Mouse (Mus musculus) embryo, embryonic 10.5 days (tissue): ENCODE measurements around the gene Mpped1.

Experiments used
- DNase-seq: peaks from one replicate; pipeline ENCODE4 v3.0.0-alpha.2; 2015; ENCODE audit warnings: low spot score

Mpped1 gene

GRCm38 (mm10) chr15:83779387-83779786 is at the start of gene Mpped1:
TSS of gene Mpped1 (plus strand) at chr15:83779467.
- DNase-seq: peak; percentile 23

DNA sequence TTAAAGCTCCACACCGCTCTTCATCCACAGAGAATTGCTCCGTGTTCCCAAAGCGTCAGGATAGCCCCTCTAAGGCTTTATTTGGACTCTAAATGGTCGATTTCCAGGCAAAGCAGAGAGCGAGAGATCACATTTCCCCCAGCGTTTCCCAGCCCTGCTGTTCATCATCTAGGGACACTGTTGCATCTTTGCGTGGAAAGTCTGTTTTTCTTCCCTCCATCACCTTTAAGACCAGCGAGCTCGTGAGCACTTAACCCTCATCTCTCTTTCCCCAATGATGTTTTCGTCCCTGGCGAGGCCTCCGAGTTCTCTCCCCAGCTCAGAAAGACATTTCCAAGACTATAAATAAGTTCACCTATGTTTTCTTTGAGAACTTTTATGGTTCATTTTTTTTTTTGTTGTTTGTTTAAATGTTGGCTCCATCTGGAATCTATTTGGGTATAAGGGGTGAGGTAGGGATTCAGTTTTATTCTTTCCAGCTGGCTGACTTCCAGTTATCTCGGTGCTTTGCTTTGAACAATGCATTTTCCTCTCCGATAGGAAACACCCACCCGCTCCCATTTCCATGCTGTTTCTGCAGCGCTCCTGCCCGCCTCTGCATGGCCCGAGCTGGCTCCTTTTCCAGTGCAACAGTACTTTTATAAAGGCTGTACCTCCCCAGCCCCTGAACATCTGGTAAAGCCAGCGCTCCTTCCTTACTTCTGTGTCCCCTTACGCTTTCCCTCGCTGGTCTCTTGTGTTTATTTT is 38.4 kb upstream of the Mpped1 start:
- DNase-seq: peak; percentile 79

DNA sequence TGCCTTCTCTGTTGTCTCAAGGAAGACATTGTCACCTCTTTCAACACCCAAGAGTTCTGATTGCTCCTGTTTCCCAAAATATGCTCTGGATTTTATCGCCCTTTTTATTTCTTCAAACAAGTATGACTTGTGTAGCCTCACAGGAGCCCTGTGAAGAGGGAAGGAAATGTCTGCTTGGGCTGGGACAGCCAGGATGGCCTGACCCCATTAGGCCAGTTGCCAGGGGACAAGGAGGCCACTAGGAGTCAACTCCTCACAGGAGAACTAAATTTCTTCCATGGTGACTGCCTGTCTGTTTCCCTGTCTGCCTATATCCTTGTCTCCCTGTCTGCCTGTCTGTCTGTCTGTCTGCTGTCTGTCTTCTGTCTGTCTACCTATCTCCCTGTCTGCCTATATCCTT is 37.2 kb upstream of the Mpped1 start:
- no peak for DNase-seq

DNA sequence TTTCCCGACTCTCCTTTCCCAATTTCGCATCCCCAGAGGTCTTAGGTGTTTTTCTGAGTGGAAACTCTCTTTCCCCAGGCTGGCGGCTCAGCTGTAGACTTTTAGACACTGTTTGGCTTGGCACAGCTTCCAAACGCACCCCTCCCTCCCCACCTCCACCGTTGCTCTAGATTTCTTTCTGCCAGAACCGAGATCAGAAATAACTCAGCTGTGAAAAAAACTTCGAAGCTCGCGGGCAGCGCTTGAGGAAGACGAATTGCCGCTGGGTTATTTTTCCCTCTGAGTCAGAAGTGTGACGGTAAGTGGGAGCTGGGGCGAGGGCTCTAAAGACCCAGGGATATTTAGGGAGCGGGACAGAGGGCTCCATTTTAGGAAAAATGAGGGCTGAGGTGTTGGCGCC is 33.0 kb upstream of the Mpped1 start:
- DNase-seq: no peak

DNA sequence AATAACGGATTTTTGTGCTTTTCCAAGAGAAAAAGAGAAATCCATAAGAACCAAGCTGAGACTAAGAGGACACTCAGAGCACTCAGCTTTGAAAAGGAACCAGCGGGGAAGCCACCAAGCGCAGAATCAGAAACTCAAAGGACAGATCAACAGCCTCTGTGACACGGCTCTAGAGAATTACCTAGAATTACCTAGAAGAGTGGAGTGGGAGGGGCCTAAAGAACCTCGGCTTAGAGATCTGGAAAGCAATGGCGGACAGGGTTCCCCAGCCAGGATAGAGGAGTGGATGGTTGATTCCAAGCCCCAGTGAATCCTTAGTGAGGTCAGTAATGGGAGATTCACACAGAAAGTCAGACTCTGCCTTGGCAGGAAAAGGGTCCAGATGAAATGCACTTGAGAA is 30.3 kb upstream of the Mpped1 start:
- no peak for DNase-seq

GRCm38 (mm10) chr15:83749436-83749835 is 29.8 kb upstream of the Mpped1 start:
- no peak for DNase-seq

DNA sequence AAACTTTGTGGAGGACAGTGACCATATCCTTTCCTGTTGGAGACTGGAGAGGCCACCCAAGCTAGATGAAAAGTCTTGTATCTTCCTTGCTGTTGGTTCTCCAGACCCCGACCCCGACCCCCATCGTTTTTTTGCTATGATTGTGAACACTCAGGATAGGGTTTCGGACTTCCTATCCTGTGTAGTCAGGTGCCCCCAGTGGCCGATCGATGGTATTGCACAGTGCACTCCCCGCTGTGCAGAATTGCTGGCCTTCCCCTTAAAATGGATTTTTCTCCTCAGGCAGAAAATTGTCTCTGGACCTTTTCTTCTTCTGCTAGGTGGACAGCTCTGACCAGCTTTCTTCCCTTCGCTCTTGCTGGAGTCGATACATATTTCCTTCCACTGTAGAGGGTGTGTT is 22.5 kb upstream of the Mpped1 start:
- peak; percentile 83 for DNase-seq

GRCm38 (mm10) chr15:83758958-83759357 is 20.3 kb upstream of the Mpped1 start:
- no peak for DNase-seq

GRCm38 (mm10) chr15:83760683-83761082 is 18.6 kb upstream of the Mpped1 start:
- peak; percentile 78 for DNase-seq

DNA sequence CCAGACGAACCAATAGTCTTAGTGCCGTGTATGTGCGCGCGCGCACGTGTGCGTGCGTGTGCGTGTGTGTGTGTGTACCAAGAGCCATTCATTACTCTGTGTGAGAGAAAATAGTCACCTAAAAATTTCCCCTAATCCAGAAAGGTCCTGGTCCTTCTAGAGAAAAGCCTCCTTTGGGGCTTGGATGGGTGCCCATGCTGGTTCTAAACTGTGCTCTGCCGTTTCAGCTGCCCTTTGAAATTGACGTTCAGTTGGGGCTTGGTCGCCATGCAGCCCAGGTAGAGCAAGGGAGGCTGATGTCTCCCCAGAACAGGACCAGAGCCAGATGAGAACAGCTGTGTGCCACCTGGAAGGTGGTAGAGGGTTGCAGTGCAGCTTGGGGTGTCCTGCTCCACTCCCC is 17.8 kb upstream of the Mpped1 start:
- DNase-seq: no peak

GRCm38 (mm10) chr15:83765388-83766029 is 13.8 kb upstream of the Mpped1 start:
- DNase-seq: peak; percentile 64

DNA sequence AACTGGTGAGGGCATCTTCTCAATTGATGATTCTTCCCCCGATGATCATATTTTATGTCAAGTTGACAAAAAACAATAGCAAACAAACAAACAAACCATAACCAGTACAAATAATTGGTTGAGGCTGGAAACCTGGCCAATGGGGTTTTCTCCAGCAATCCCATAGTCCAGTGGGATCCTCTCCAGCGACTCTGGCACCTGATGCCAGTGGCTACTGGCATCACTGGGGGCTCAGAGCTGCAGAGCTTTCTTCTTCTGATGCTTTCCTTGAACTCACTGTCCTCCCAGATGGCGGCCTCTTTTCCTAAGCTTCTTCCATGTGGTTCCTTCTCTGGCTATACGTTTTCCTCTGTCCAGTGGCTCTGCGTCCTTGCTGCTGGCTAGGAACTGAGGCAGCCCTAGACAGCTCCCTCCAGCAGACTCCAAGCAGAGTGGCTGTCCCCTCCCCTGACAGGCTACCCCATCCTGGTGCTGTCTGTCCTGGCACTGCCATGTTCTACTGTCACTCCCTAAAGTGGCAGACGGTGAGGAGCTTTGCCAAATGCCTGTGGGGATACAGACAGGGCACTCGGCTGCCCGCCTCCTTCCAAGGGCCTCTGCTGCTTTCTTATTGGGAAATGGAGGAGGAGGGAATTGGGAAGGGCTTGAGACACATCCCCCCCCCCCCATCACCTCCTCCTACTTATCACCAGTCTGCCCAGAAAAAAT is 7.8 kb upstream of the Mpped1 start:
- DNase-seq: no peak

DNA sequence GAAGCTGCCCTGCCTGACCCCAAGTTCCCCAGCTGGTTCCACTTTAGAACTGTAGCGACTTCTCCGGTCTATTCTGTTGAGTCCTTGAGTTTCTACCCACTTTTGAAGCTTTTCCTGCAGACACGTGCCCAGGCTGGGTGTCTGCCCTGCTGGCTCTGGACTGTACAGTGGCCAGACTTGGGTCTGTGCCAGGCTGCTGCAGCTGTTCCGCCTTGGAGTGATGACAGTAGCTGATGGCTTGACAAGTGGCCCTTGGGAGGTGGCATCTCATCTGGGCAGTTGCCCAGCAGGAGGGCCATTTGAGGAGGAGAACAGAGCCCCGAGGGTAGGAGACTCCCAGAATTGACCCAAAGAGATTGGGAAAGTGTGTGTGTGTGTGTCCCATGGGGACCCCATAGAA is 6.8 kb upstream of the Mpped1 start:
- no peak for DNase-seq

DNA sequence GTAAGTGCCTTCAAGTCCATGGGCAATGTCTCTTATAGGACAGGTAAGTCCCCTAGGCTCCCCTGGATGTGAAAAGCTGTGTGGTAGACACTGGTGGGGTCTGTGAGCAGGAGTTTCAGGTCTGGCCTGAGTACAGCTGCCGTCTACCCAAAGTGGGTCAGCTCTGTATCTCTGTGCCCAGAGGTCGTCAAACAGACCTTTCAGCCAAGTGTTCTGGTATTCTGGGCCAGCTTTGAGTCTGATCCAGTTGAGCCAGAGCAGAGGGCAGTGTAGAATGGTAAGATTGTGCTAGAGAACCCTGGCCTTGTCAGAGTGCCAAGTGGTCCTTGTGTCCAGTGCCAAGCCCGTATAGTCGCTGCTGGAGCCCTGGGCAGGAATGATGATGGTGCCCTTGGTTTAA is 6.3 kb upstream of the Mpped1 start:
- DNase-seq: no peak

- no peak for DNase-seq
These were observed 4.3 kb upstream of the Mpped1 start for GRCm38 (mm10) chr15:83774922-83775321.

DNA sequence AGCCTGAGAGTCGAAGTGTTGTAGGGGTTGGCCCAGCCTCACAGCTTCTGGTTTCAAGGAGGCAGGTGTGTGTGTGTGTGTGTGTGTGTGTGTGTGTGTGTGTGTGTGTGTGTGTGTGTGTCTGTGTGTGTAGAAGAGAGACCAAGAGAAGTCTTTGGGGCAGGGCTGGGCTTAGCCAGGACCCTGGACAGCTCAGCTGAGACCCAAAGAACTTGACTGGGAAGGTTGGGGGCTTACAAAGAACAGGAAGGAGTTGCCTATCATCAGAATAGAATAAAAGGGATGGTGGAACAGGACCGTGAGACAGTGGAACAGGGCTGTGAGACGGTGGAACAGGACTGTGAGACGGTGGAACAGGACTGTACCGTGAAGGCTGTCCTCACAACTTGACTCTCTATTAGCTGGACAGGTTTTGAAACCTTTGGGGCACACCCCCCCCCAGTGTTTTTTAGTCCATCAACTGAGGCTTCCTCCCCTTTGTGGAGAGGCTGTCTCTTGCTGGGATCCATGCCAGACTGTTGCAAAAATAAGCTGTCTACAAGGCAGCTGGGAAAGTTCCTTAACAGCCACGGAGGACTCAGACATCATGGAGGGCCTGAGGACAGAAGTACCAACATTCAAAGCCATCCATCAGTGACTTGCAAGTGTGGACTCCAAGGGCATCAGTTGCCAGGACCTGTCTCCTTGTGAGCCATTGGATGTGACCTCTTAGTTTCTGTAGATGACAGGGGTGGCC is 2.8 kb upstream of the Mpped1 start:
- DNase-seq: no peak

DNA sequence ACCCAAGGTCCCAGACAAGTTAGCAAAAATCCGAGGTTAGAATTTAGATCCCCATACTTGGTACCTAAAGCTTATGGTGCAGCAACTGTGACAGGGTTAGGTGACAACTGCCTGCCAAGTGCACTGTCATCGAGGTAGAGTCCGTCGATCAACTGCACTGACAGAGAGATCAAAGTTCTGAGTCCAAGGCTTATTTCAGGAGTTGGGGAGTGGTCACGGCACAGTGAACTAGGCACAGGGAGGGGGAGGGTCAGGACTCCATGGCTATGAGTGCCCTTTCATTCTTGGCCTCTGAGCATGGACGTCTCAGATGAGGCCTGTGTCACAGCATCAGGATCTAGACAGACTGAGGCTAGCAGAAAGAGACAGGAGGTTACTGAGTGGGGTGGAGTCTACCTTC is 1.8 kb upstream of the Mpped1 start:
- DNase-seq: no peak

GRCm38 (mm10) chr15:83779855-83780740 is 831 bp downstream of the Mpped1 start:
- peak; percentile 46 for DNase-seq

DNA sequence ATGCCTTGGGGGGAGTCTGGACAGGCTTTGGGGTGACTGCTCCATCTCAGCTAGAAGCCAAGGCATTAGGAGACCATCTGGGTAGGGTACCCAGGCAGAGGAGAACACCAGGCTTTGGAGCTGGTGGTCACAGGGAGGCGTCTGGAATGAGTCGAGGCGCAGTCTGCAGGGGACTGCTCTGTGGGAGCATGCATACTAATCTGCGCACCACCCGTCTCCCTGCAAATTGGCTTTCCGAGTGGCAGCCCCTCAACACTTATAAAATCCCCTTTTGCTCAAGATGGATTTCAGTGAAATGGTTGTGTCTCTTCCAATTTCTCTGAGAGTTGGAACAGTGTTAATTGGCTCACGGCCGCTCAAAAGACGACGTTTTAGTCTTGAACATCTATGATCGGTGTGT is 2.0 kb downstream of the Mpped1 start:
- no peak for DNase-seq

DNA sequence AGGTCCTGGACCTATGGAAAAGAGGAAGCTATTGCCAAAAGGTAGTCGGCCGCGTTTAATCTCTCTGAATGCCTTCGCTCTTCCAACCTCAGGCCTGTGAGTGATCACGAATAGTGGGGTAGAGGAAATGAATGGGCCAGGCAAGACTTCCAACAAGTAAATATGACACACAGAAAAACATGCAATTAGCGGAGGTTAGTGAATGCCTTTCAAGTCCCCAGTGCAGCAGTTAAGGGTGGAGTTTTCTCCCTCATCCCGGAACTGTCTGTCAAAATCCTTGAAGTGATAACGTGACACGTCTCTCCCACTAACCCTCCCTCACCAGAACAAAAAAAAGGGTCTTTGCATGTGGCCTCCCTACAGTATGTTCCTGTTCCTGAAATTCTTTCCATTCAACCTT is 3.0 kb downstream of the Mpped1 start:
- no peak for DNase-seq

GRCm38 (mm10) chr15:83784772-83785171 is 5.5 kb downstream of the Mpped1 start:
- no peak for DNase-seq

GRCm38 (mm10) chr15:83789046-83789445 is 9.8 kb downstream of the Mpped1 start:
- no peak for DNase-seq
